Mouse (Mus musculus) lung, postnatal 0 days (tissue): ENCODE results near the gene H2al2a. TPM values are rescaled to one million over a fixed set of nuclear protein-coding genes. Genes with fewer than 3 reads are reported as not detected.

Source experiments
- ATAC-seq: fragments of 200-750 bp; cut with Nextera tagmentation; 2 replicates; pipeline ENCODE4 v1.8.0; 2017; ENCODE audit warnings: moderate library complexity
- DNase-seq: peaks from one replicate; pipeline ENCODE4 v3.0.0-alpha.2; 2016; ENCODE audit warnings: low spot score
- H3K27ac ChIP-seq: fragments of 300-500 bp; sonication (generic); 2 replicates; pipeline ENCODE4 v1.5.1; 2014; ENCODE audit warnings: antibody characterized with exemption, mild to moderate bottlenecking, low read length, mixed read lengths
- H3K27me3 ChIP-seq: fragments of 300-500 bp; sonication (generic); replicated peaks from 2 replicates; pipeline ENCODE4 v1.6.1; 2014; ENCODE audit warnings: low read length, mixed read lengths; ENCODE audit not compliant: insufficient read depth
- H3K36me3 ChIP-seq: fragments of 300-500 bp; sonication (generic); 2 replicates; pipeline ENCODE4 v1.6.1; 2014; ENCODE audit warnings: low read length, mixed read lengths; ENCODE audit not compliant: insufficient read depth
- H3K4me1 ChIP-seq: fragments of 300-500 bp; sonication (generic); 2 replicates; pipeline ENCODE4 v1.6.1; 2014; ENCODE audit warnings: antibody characterized with exemption, low read depth, low read length, mixed read lengths; ENCODE audit not compliant: insufficient read depth
- H3K4me2 ChIP-seq: fragments of 300-500 bp; sonication (generic); replicated peaks from 2 replicates; pipeline ENCODE4 v1.6.1; 2014; ENCODE audit warnings: low read depth, mild to moderate bottlenecking, low read length, moderate library complexity, mixed read lengths
- H3K4me3 ChIP-seq: fragments of 300-500 bp; sonication (generic); 2 replicates; pipeline ENCODE4 v1.5.1; 2014; ENCODE audit warnings: low read depth, low read length
- H3K9ac ChIP-seq: fragments of 300-500 bp; sonication (generic); replicated peaks from 2 replicates; pipeline ENCODE4 v1.6.1; 2014; ENCODE audit warnings: low read depth, mild to moderate bottlenecking
- H3K9me3 ChIP-seq: fragments of 300-500 bp; sonication (generic); 2 replicates; pipeline ENCODE4 v1.6.1; 2016; ENCODE audit warnings: low read length, mixed read lengths
- CTCF ChIP-seq: IDR thresholded peaks from 2 replicates; pipeline ENCODE4 v1.5.1; 2016; ENCODE audit warnings: antibody characterized with exemption, mild to moderate bottlenecking
- EP300 ChIP-seq: IDR thresholded peaks from 2 replicates; pipeline ENCODE4 v1.6.1; 2016; ENCODE audit warnings: antibody characterized with exemption, mild to moderate bottlenecking, control low read depth
- WGBS: fragments of 180-500 bp; shearing (Covaris S2); extraction: QIAGEN DNeasy Blood & Tissue Kit; methylation state at CpG from one replicate; pipeline ENCODE4 v1.1.7; 2014; 5-methylcytosine and 5-hydroxymethylcytosine counted together
- polyA plus RNA-seq: library from polyadenylated mRNA; unstranded; fragments of >200 nt; fragmentation: Nextera tagmentation; extraction: Ambion mirVana; gene quantifications from 2 replicates; pipeline ENCODE4 v1.2.1, GENCODE M21; 2015

H2al2a gene
- polyA plus RNA-seq, 1 experiment from 2014 or later: not detected

- no peaks in the 10 kb centered on the region for H3K36me3 ChIP-seq
- no peak for DNase-seq
- WGBS: 79% methylated on average over 1 of the region's 1 CpGs
- no peak for TF ChIP-seq EP300
- no peak for TF ChIP-seq CTCF
- H3K9ac ChIP-seq: no peak overlapping the region
- no peaks in the 10 kb centered on the region for H3K4me1 ChIP-seq
- no peak overlapping the region for H3K4me2 ChIP-seq
- H3K27ac ChIP-seq: no peak overlapping the region
- no peaks in the 10 kb centered on the region for H3K9me3 ChIP-seq
- no peak overlapping the region for H3K4me3 ChIP-seq
- ATAC-seq: no peak
- H3K27me3 ChIP-seq: no peaks in the 10 kb centered on the region
These were observed 37.3 kb downstream of the H2al2a start for GRCm38 (mm10) chr2:17959501-17959900.

DNA sequence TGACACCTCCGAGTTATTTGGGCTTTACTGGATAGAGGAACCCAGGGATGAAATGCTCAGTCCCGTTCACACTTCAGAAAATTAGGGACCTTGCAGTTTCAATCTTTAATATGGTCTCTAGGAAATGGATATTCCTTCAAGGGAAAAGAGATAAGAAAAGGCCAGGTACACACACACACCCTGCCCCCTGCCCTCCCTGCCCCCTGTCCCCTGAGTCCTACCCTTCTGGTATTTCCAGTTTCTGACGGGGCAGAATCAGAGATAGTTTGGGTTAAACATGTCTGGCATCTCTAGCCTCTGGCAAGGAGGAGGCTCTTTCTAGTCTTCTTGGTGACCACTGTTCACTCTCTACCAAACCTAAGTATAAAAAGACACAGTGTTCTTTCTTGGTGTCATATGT is 49.9 kb downstream of the H2al2a start:
- no peak overlapping the region for H3K27ac ChIP-seq
- no peak for ATAC-seq
- H3K9ac ChIP-seq: no peak overlapping the region
- no peaks in the 10 kb centered on the region for H3K27me3 ChIP-seq
- 61% methylated on average over 3 of the region's 3 CpGs for WGBS
- H3K4me2 ChIP-seq: no peak overlapping the region
- TF ChIP-seq CTCF (no peak), EP300 (no peak)
- no peaks in the 10 kb centered on the region for H3K4me1 ChIP-seq
- no peak overlapping the region for H3K4me3 ChIP-seq
- no peaks in the 10 kb centered on the region for H3K9me3 ChIP-seq
- H3K36me3 ChIP-seq: no peaks in the 10 kb centered on the region
- no peak for DNase-seq

Other genes starting within 250 kb of the H2al2a start
- gene A930004D18Rik, start 40.8 kb upstream of the H2al2a start, polyA plus RNA-seq: 11.0 and 11.3 TPM in 2 replicates
- 2.5 and 3.0 TPM in 2 replicates for gene Skida1, start 52.1 kb upstream of the H2al2a start, polyA plus RNA-seq
- gene Mllt10, start 58.3 kb upstream of the H2al2a start, polyA plus RNA-seq: 35.1 and 38.9 TPM in 2 replicates